Mouse (Mus musculus) olfactory bulb, adult 2 months (tissue): Measurements from ENCODE around the gene Rhbdl1.

ENCODE experiments used
- CTCF ChIP-seq: fragments of 200-500 bp; IDR thresholded peaks from 2 replicates; pipeline ENCODE4 v1.5.1; 2012; ENCODE audit warnings: low read depth, mild to moderate bottlenecking, low read length, moderate library complexity; ENCODE audit not compliant: insufficient read depth
- POLR2A ChIP-seq: fragments of 200-500 bp; IDR thresholded peaks from 2 replicates; pipeline ENCODE4 v1.6.1; 2012; ENCODE audit warnings: mild to moderate bottlenecking, low read depth, low read length, moderate library complexity; ENCODE audit not compliant: insufficient read depth

GRCm38 (mm10) chr17:25795609-25796092 is 41.4 kb downstream of the Rhbdl1 start, which contains the start of gene AC134908.4:
- TF ChIP-seq CTCF: no peak
- TF ChIP-seq POLR2A: no peak
